Mouse (Mus musculus) cerebellum, adult 2 months (tissue): ENCODE measurements at regions not wholly inside any gene's neighbourhood (a gene's known extent, or its start where the extent isn't known, plus 50 kb on each side); places are given as distances from the start of the nearest gene placed in this dataset.

ENCODE experiments used
- CTCF ChIP-seq: fragments of 200-500 bp; IDR thresholded peaks from 2 replicates; pipeline ENCODE4 v1.5.1; 2011; ENCODE audit warnings: low read depth, mild to moderate bottlenecking, control low read depth, low read length, moderate library complexity, borderline replicate concordance; ENCODE audit not compliant: insufficient read depth
- POLR2A ChIP-seq: fragments of 200-500 bp; IDR thresholded peaks from 2 replicates; pipeline ENCODE4 v1.6.1; 2011; ENCODE audit warnings: low read length, control low read depth, borderline replicate concordance; ENCODE audit not compliant: insufficient read depth

GRCm38 (mm10) chr4:23601426-23602293 lies 894.6 kb upstream of the Mms22l start:
- TF ChIP-seq CTCF (no peak), POLR2A (no peak)
